Mouse (Mus musculus) E14TG2a.4 (cell line): Measurements from ENCODE around the gene Skap2.

Source experiments
- H3K27me3 ChIP-seq: 2 replicates; pipeline ENCODE4 v1.6.1; 2014; ENCODE audit warnings: low read length, control low read depth; ENCODE audit not compliant: insufficient read depth
- H3K36me3 ChIP-seq: 2 replicates; pipeline ENCODE4 v1.6.1; 2014; ENCODE audit warnings: low read length, control low read depth; ENCODE audit not compliant: insufficient read depth
- H3K4me1 ChIP-seq: replicated peaks from 2 replicates; pipeline ENCODE4 v1.6.1; 2014; ENCODE audit warnings: low read depth, low read length, control low read depth
- H3K4me3 ChIP-seq: replicated peaks from 2 replicates; pipeline ENCODE4 v1.5.1; 2014; ENCODE audit warnings: mild to moderate bottlenecking, low read length
- H3K9me3 ChIP-seq: 2 replicates; pipeline ENCODE4 v1.6.1; 2014; ENCODE audit warnings: low read length, control low read depth
- CTCF ChIP-seq: conservative IDR thresholded peaks from 2 replicates; pipeline ENCODE4 v1.5.1; 2014; ENCODE audit warnings: low read length
- NANOG ChIP-seq: IDR thresholded peaks from 2 replicates; pipeline ENCODE4 v1.6.1; 2014; ENCODE audit warnings: borderline replicate concordance, low read length, mixed read lengths
- POU5F1 ChIP-seq: IDR thresholded peaks from 2 replicates; pipeline ENCODE4 v1.6.1; 2014; ENCODE audit warnings: low read length, borderline replicate concordance

Gene Skap2

DNA sequence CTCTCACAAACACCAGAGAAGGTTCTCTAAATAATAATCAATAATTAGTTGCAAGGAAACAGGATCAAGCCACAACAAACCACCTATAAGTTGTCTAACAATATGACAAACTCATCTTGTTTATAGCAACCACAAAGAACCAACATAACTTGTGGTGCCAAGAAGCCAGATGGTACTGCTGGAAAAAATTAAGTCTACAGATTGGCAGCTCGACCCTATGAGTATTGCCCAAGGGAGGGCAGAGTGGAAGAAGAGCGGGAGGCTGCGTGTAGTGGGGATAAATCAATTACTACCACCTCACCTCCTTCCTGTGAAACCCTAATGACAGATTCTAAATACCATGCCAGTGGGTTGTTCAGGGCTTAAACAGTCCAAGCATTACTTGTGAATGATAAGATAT, 34.7 kb downstream of the Skap2 start:
- no peak overlapping the region for H3K4me3 ChIP-seq
- H3K36me3 ChIP-seq = 0 out of 2 replicates have a peak, but pooled peaks cover 3% of the 10 kb centered on the region
- H3K4me1 ChIP-seq = 0 out of 2 replicates have a peak, but pooled peaks cover 4% of the 10 kb centered on the region
- H3K27me3 ChIP-seq = no peaks in the 10 kb centered on the region
- no peak for TF ChIP-seq POU5F1
- no peak for TF ChIP-seq CTCF
- TF ChIP-seq NANOG = no peak
- H3K9me3 ChIP-seq = no peaks in the 10 kb centered on the region

DNA sequence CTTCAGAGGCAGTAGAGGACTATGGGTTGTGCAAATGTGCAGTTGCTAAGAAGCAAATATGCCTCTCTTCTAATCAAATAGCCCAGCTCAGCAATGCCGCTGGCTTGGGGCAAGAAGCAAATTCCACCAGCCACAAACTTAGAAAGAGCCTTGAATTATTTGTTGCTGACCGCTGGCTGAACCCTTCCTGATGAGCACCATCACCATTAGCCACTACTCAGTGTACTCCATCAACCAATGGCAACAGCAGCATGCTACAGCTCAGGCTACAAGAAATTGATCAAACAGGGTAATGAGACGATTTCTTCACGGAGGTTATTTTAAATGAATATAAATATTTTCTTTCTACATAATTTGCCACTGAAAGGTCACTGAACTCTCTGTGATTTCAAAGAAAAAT, 36.6 kb downstream of the Skap2 start:
- 0 out of 2 replicates have a peak, but pooled peaks cover 4% of the 10 kb centered on the region for H3K4me1 ChIP-seq
- TF ChIP-seq CTCF (no peak), POU5F1 (no peak), NANOG (no peak)
- H3K36me3 ChIP-seq = no peaks in the 10 kb centered on the region
- no peak overlapping the region for H3K4me3 ChIP-seq
- no peaks in the 10 kb centered on the region for H3K27me3 ChIP-seq
- H3K9me3 ChIP-seq = no peaks in the 10 kb centered on the region

DNA sequence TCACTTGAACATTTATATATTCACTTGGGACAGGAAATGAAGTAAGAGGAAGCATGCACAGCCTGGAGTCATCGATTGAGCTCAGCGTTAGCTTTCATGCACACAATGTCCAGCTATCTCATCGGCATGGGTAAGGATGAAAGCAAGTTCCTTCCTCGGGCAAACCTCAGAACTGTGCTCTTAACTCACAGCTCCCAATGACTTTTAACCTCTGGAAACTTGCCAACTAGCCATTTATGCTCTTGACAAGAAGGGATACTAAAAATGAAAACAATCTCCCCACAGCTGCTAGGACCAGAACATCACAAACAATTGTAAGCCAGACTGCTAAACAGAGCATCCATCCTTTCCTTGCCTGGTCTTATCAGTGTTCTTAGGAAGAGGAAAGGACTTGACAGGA, 53.4 kb downstream of the Skap2 start:
- TF ChIP-seq CTCF (no peak), POU5F1 (no peak), NANOG (no peak)
- H3K9me3 ChIP-seq = no peaks in the 10 kb centered on the region

DNA sequence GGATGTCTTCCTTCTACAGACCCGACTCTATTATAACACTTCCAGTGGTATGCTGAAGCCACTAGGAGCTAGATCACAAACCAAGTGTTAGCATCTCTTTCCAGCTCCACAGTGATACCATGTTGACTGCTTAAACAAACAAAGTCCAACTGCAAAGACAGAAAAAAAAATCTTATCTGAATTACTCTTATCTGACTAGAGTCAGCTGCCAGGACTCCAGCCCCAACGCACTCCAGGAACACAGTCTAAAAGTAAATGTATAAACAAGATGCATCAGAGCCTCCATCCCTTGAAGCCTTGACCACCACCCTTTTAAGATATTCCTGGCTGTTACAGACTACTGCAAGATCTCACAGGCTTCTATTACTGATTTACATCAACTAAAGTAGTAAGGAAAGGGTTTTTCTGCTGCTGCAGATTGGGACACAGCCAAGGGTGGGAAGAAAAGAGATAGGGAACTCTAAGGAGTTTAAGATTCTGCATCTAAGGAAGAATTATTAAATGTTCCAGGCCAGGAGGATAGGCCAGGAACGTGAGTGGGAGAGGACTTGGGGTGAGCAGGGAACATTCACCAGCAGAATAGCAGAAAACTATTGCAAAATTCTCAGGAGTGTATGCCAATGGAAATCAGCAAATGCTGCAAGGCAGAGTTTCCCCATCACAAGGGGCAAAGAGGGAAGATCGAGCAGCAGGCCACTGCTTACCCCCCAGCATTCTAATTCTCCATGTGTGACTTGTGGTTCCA, 56.1 kb downstream of the Skap2 start:
- H3K4me1 ChIP-seq = no peaks in the 10 kb centered on the region
- H3K36me3 ChIP-seq = no peaks in the 10 kb centered on the region
- no peak overlapping the region for H3K4me3 ChIP-seq
- no peaks in the 10 kb centered on the region for H3K9me3 ChIP-seq
- TF ChIP-seq POU5F1 = no peak
- TF ChIP-seq NANOG = no peak
- TF ChIP-seq CTCF = no peak
- H3K27me3 ChIP-seq = no peaks in the 10 kb centered on the region

More for the DNA sequence above, 53.4 kb downstream of the Skap2 start:
- Histone ChIP-seq H3K27me3 (no peaks in the 10 kb centered on the region), H3K36me3 (no peaks in the 10 kb centered on the region), H3K4me1 (no peaks in the 10 kb centered on the region), H3K4me3 (no peak overlapping the region)

DNA sequence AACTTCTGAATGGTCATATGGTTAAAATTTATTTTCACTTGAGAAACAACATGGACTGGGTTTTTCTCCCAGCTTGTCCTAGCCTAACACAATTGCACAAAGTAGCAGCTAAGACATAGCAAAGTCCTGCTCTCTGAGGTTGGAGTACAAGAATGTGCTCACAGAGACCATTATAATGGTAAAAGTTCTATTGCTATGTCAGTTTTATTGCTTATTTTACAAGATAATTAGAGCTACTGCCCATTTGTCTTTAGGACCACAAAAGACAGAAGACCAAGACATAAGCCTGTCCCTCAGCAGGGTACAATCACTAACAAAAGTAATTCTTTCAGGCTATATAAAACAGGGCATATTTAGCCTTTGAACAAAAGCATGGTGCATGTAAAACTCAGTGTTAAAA, 64.7 kb downstream of the Skap2 start:
- H3K4me1 ChIP-seq = peaks cover 41% of the 10 kb centered on the region
- H3K9me3 ChIP-seq = no peaks in the 10 kb centered on the region
- H3K4me3 ChIP-seq = no peak overlapping the region
- H3K36me3 ChIP-seq = no peaks in the 10 kb centered on the region
- TF ChIP-seq CTCF (no peak), POU5F1 (no peak), NANOG (no peak)
- no peaks in the 10 kb centered on the region for H3K27me3 ChIP-seq

DNA sequence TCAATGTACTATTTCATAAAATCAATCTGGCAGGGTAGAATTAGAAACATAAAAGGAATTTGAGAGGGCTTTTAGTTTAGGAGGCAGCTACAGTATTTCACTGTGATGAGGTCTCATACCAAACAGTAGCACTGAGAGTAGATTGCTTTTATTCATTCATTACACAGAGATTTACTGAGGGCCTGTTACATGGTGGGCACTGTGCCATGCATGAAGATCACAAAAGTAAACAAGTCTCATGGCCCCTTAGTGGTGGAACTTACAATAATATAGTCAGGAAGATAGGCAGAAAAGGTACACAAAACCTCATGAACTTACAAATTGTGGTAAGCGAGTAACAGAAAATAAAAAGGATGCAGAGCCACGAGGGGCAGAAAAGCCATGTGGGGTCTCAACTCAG, 67.4 kb downstream of the Skap2 start:
- TF ChIP-seq CTCF = no peak
- TF ChIP-seq POU5F1 = no peak
- no peak for TF ChIP-seq NANOG

DNA sequence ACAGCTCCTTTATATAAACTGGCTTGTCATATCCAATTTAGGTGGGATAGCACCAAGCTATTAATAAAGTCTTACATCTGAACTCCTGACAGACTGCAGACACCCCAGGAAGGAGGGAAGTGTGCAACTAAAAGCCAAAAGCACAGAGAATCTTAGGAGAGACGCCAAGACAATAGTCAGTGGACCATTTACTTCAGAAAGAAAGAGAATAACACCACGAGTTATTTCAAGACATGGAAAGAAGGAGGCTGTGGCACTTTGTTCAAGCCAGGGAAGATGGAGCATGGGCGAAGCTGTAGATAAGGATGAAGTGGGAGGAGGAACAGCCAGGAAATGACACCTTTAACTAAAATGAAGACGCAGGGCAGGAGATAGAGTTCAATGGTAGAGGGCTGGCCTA, 78.4 kb downstream of the Skap2 start:
- no peak overlapping the region for H3K4me3 ChIP-seq
- H3K4me1 ChIP-seq = no peaks in the 10 kb centered on the region
- no peaks in the 10 kb centered on the region for H3K9me3 ChIP-seq
- H3K27me3 ChIP-seq = no peaks in the 10 kb centered on the region
- no peaks in the 10 kb centered on the region for H3K36me3 ChIP-seq
- TF ChIP-seq NANOG (no peak), POU5F1 (no peak), CTCF (no peak)

More for the DNA sequence above, 67.4 kb downstream of the Skap2 start:
- H3K4me1 ChIP-seq = peaks cover 42% of the 10 kb centered on the region
- no peaks in the 10 kb centered on the region for H3K36me3 ChIP-seq
- H3K27me3 ChIP-seq = no peaks in the 10 kb centered on the region
- no peaks in the 10 kb centered on the region for H3K9me3 ChIP-seq
- no peak overlapping the region for H3K4me3 ChIP-seq

DNA sequence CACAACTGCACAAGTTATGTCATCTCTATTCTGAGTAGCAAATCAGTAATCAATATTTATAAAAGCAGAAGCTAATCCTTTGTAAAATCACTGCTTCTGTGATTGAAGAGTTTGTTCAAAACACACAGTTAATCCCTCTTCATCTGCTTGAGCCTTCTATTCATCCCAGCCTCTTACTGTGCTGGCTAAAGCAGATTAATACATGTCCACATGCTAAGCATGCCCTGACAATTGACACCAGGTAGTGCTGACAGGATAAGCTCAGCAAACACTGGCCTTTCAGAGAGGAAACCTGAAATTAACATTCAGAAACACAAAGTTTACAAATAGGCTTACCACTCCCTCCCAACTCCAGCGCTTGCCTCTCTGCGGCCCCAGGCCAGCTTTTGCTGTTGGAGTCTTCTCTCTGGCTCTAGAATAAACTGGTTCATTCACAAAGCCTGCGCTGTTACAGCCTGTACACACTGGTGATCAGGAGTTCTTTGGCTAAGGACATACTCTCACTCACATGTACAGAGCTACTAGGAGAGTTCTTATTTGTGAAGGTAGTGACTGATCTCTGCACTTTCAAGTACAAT, 79.2 kb downstream of the Skap2 start:
- Histone ChIP-seq H3K27me3 (no peaks in the 10 kb centered on the region), H3K4me1 (peaks cover 5% of the 10 kb centered on the region), H3K36me3 (no peaks in the 10 kb centered on the region), H3K4me3 (no peak overlapping the region), H3K9me3 (no peaks in the 10 kb centered on the region)
- no peak for TF ChIP-seq CTCF
- TF ChIP-seq POU5F1 = no peak
- TF ChIP-seq NANOG = no peak
